Mouse (Mus musculus): ENCODE measurements around the gene Eif3i.

DNA sequence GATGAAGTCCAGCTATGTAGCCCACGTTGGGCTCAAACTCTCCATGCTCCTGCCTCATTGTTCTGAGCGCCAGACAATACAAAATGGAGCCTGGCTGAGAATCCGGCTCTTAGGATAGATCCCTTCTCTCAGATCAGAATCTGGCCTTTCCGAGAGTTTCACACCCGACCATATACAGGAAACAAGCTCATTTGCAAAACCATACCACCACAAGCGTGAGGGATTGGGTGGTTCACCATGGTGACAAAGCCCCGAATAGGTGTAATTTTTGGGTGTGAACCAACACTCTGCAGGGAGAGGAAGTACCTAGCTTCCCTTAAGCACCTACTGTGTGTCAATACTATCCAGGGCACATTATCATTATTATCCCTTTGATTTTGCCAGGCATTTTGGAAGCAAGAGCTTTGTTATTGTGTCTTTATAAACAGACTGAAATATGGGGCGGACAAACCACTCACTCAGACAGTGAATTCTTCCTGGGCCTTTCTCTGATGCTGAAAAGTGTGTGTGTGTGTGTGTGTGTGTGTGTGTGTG is 28.8 kb downstream of the Eif3i start:
- TF ChIP-seq CTCF (IDR thresholded peaks at IDR 0.05; ENCODE audit: borderline replicate concordance, control insufficient read depth, extremely low read depth, insufficient read depth, low read length, poor library complexity) (no peak), POLR2A (IDR thresholded peaks at IDR 0.05; ENCODE audit: control insufficient read depth, extremely low read depth, insufficient read depth, low read length, poor library complexity) (no peak)

Measured in thymus, adult 2 months (tissue).